Mouse (Mus musculus): ENCODE data around the gene Srsf1.

GRCm38 (mm10) chr11:88030836-88031235 lies 16.3 kb upstream of the Srsf1 start:
- no peak for TF ChIP-seq CTCF (IDR thresholded peaks at IDR 0.05; ENCODE audit: borderline replicate concordance, extremely low read depth, insufficient read depth, insufficient read length)
- no peak for TF ChIP-seq POLR2A (IDR thresholded peaks at IDR 0.05; ENCODE audit: borderline replicate concordance, extremely low read depth, insufficient read depth, insufficient read length, poor library complexity, severe bottlenecking)

Measured in brain, embryonic 14.5 days (tissue).